Mouse (Mus musculus): ENCODE data around the gene Nrf1. TPM values are rescaled to one million over a fixed set of nuclear protein-coding genes. Genes with fewer than 3 reads are reported as not detected.

Gene Nrf1
- polyA plus RNA-seq (2014; fragmentation: Nextera tagmentation; extraction: Ambion mirVana) = 30.0 and 34.0 TPM in 2 replicates

GRCm38 (mm10) chr6:30047271-30048162, at the start of gene Nrf1:
Gene Nrf1 (plus strand): TSS chr6:30047988.
- Histone ChIP-seq H3K9me3 (ENCODE audit: control insufficient read depth, low read length) (no peaks in the 10 kb centered on the region), H3K9ac (ENCODE audit: low read length) (peak within 1 kb of the TSS; percentile 98), H3K4me1 (ENCODE audit: control insufficient read depth in 2 of 2, insufficient read depth in 2 of 2, low read length in 2 of 2) (peaks cover 0 to 28% of the 10 kb centered on the region in 2 experiments), H3K4me2 (ENCODE audit: low read length) (peak within 1 kb of the TSS; percentile 90), H3K36me3 (ENCODE audit: control insufficient read depth, insufficient read depth, low read length) (no peaks in the 10 kb centered on the region; the same call in 1 of the 2 replicates), H3K4me3 (ENCODE audit: control insufficient read depth in 1 of 2, insufficient read depth in 1 of 2, low read depth in 1 of 2, low read length in 2 of 2) (peak within 1 kb of the TSS; percentile 91 to 99), H3K27me3 (ENCODE audit: control insufficient read depth, insufficient read depth, low read length) (no peaks in the 10 kb centered on the region), H3K27ac (replicated peaks in 1 of 2; ENCODE audit: control insufficient read depth in 1 of 2, insufficient read depth in 1 of 2, low read depth in 2 of 2, low read length in 2 of 2) (peak within 1 kb of the TSS; percentile 98 to 99)
- peak; percentile 93 for ATAC-seq (ENCODE audit: insufficient number of reproducible peaks, insufficient read depth, low FRiP score, low read depth)
- 0% methylated on average over 64 of the region's 78 CpGs for WGBS

DNA sequence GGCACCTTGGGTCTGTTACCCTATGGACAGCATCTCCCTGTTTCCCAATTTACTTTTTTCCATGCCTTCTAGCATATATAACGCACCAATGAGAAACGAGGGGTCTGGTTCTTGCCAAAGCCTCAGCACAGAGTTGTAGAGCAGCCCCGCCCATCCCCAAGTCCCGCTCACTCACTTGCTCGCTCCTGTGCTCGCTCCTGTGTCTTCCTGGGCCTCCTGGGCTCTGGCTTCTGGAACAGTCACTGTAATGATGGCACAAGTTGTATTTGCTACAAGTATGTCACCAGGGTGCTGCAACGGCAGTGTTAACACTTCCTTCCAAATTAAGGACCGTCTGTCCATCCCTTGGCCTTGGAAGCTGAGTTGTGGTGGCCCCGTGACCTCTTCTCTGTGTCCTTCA, 49.6 kb upstream of the Nrf1 start:
- no peak for ATAC-seq (ENCODE audit: insufficient number of reproducible peaks, insufficient read depth, low FRiP score, low read depth)
- H3K27ac ChIP-seq (replicated peaks in 1 of 2; ENCODE audit: control insufficient read depth in 1 of 2, insufficient read depth in 1 of 2, low read depth in 2 of 2, low read length in 2 of 2) = no peak overlapping the region

DNA sequence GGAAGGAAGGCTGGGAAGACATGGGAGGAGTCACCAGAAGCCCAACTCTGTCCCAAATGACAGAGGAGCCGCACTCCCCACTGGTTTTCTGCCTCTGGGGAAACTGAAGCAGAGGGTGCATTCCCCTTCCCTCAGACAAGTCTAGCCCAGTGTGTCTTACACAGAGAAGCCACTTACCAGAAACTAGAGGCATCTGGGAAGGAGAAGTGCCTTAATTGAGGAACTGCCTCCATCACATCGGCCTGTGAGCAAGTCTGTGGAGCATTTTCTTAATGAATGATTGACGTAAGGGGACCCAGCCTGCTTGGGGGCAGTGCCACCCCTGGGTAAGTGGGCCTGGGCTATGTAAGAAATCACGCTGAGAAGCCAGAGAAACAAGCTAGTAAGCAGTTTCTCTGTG, 49.0 kb upstream of the Nrf1 start:
- Histone ChIP-seq H3K27me3 (ENCODE audit: control insufficient read depth, insufficient read depth, low read length) (no peaks in the 10 kb centered on the region), H3K9me3 (ENCODE audit: control insufficient read depth, low read length) (no peaks in the 10 kb centered on the region), H3K9ac (ENCODE audit: low read length) (no peak overlapping the region), H3K36me3 (ENCODE audit: control insufficient read depth, insufficient read depth, low read length) (no peaks in the 10 kb centered on the region), H3K4me3 (ENCODE audit: control insufficient read depth in 1 of 2, insufficient read depth in 1 of 2, low read depth in 1 of 2, low read length in 2 of 2) (no peak overlapping the region), H3K27ac (replicated peaks in 1 of 2; ENCODE audit: control insufficient read depth in 1 of 2, insufficient read depth in 1 of 2, low read depth in 2 of 2, low read length in 2 of 2) (no peak overlapping the region), H3K4me2 (ENCODE audit: low read length) (no peak overlapping the region), H3K4me1 (ENCODE audit: control insufficient read depth in 2 of 2, insufficient read depth in 2 of 2, low read length in 2 of 2) (no peaks in the 10 kb centered on the region; a peak in 1 of 4 replicates)
- ATAC-seq (ENCODE audit: insufficient number of reproducible peaks, insufficient read depth, low FRiP score, low read depth) = no peak
- WGBS = 66% methylated on average over 4 of the region's 4 CpGs

More for the DNA sequence above, 49.6 kb upstream of the Nrf1 start:
- Histone ChIP-seq H3K4me3 (ENCODE audit: control insufficient read depth in 1 of 2, insufficient read depth in 1 of 2, low read depth in 1 of 2, low read length in 2 of 2) (no peak overlapping the region), H3K4me2 (ENCODE audit: low read length) (no peak overlapping the region), H3K27me3 (ENCODE audit: control insufficient read depth, insufficient read depth, low read length) (no peaks in the 10 kb centered on the region), H3K9me3 (ENCODE audit: control insufficient read depth, low read length) (no peaks in the 10 kb centered on the region), H3K9ac (ENCODE audit: low read length) (no peak overlapping the region), H3K4me1 (ENCODE audit: control insufficient read depth in 2 of 2, insufficient read depth in 2 of 2, low read length in 2 of 2) (no peaks in the 10 kb centered on the region; a peak in 1 of 4 replicates), H3K36me3 (ENCODE audit: control insufficient read depth, insufficient read depth, low read length) (no peaks in the 10 kb centered on the region)
- 66% methylated on average over 9 of the region's 9 CpGs for WGBS

DNA sequence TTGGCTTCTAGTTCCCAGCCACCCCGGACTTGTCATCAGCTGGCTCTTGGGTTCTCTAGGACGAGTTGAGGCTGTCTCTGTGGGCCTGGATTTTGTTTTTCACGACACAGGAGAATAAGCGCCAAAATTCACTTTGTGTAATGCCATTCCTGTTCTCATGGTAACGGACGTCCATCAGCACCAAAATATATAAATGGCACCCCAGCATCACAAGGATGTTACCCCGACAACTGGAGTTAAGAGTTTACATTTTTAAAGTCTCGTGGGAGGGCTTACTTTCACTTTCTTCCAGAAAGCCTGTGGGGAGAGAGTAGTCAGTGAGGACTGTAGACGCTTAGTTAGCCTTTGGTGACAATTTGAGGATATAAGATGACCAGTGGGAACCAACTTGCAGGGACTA, 45.2 kb upstream of the Nrf1 start:
- Histone ChIP-seq H3K4me3 (ENCODE audit: control insufficient read depth in 1 of 2, insufficient read depth in 1 of 2, low read depth in 1 of 2, low read length in 2 of 2) (no peak overlapping the region), H3K27me3 (ENCODE audit: control insufficient read depth, insufficient read depth, low read length) (no peaks in the 10 kb centered on the region), H3K4me2 (ENCODE audit: low read length) (no peak overlapping the region), H3K9ac (ENCODE audit: low read length) (no peak overlapping the region), H3K9me3 (ENCODE audit: control insufficient read depth, low read length) (no peaks in the 10 kb centered on the region), H3K4me1 (ENCODE audit: control insufficient read depth in 2 of 2, insufficient read depth in 2 of 2, low read length in 2 of 2) (no peaks in the 10 kb centered on the region; a peak in 1 of 4 replicates), H3K36me3 (ENCODE audit: control insufficient read depth, insufficient read depth, low read length) (no peaks in the 10 kb centered on the region), H3K27ac (replicated peaks in 1 of 2; ENCODE audit: control insufficient read depth in 1 of 2, insufficient read depth in 1 of 2, low read depth in 2 of 2, low read length in 2 of 2) (no peak overlapping the region)
- 68% methylated on average over 9 of the region's 9 CpGs for WGBS
- ATAC-seq (ENCODE audit: insufficient number of reproducible peaks, insufficient read depth, low FRiP score, low read depth) = no peak

- no peak overlapping the region for H3K4me2 ChIP-seq (ENCODE audit: low read length)
- WGBS = 88% methylated on average over 1 of the region's 1 CpGs
- no peaks in the 10 kb centered on the region for H3K9me3 ChIP-seq (ENCODE audit: control insufficient read depth, low read length)
- no peaks in the 10 kb centered on the region for H3K27me3 ChIP-seq (ENCODE audit: control insufficient read depth, insufficient read depth, low read length)
- H3K4me3 ChIP-seq (ENCODE audit: control insufficient read depth in 1 of 2, insufficient read depth in 1 of 2, low read depth in 1 of 2, low read length in 2 of 2) = no peak overlapping the region
- no peak overlapping the region for H3K27ac ChIP-seq (replicated peaks in 1 of 2; ENCODE audit: control insufficient read depth in 1 of 2, insufficient read depth in 1 of 2, low read depth in 2 of 2, low read length in 2 of 2)
- no peak overlapping the region for H3K9ac ChIP-seq (ENCODE audit: low read length)
- ATAC-seq (ENCODE audit: insufficient number of reproducible peaks, insufficient read depth, low FRiP score, low read depth) = no peak
- no peaks in the 10 kb centered on the region for H3K4me1 ChIP-seq (ENCODE audit: control insufficient read depth in 2 of 2, insufficient read depth in 2 of 2, low read length in 2 of 2)
- no peaks in the 10 kb centered on the region for H3K36me3 ChIP-seq (ENCODE audit: control insufficient read depth, insufficient read depth, low read length)
Measured at GRCm38 (mm10) chr6:30005851-30006250, 41.9 kb upstream of the Nrf1 start.

- 72% methylated on average over 7 of the region's 7 CpGs for WGBS
- Histone ChIP-seq H3K36me3 (ENCODE audit: control insufficient read depth, insufficient read depth, low read length) (no peaks in the 10 kb centered on the region), H3K9ac (ENCODE audit: low read length) (no peak overlapping the region), H3K27ac (replicated peaks in 1 of 2; ENCODE audit: control insufficient read depth in 1 of 2, insufficient read depth in 1 of 2, low read depth in 2 of 2, low read length in 2 of 2) (no peak overlapping the region), H3K4me1 (ENCODE audit: control insufficient read depth in 2 of 2, insufficient read depth in 2 of 2, low read length in 2 of 2) (no peaks in the 10 kb centered on the region), H3K4me3 (ENCODE audit: control insufficient read depth in 1 of 2, insufficient read depth in 1 of 2, low read depth in 1 of 2, low read length in 2 of 2) (no peak overlapping the region), H3K9me3 (ENCODE audit: control insufficient read depth, low read length) (no peaks in the 10 kb centered on the region), H3K4me2 (ENCODE audit: low read length) (no peak overlapping the region), H3K27me3 (ENCODE audit: control insufficient read depth, insufficient read depth, low read length) (no peaks in the 10 kb centered on the region)
- no peak for ATAC-seq (ENCODE audit: insufficient number of reproducible peaks, insufficient read depth, low FRiP score, low read depth)
Measured at GRCm38 (mm10) chr6:30009204-30009603, 38.6 kb upstream of the Nrf1 start.

DNA sequence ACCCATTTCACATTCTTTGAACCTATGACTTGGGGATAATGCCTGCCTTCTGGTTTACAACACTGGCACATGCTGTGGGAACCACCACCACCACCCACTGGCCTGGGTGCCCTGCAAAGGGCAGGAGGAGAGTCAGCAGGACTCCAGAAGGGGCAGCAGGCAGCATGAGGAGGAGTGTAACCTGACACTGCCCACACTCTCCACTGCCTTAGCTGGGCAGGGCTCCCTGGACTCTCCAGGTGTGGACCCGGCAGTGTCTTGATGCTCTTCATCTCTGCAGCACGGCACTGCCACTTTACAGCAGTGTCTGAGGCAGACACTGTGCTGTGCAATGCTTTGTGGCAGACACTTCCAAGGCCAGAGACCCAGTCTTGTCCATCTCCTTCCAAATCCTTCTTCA, 34.3 kb upstream of the Nrf1 start:
- Histone ChIP-seq H3K27me3 (ENCODE audit: control insufficient read depth, insufficient read depth, low read length) (no peaks in the 10 kb centered on the region), H3K4me1 (ENCODE audit: control insufficient read depth in 2 of 2, insufficient read depth in 2 of 2, low read length in 2 of 2) (no peaks in the 10 kb centered on the region), H3K36me3 (ENCODE audit: control insufficient read depth, insufficient read depth, low read length) (no peaks in the 10 kb centered on the region), H3K9me3 (ENCODE audit: control insufficient read depth, low read length) (no peaks in the 10 kb centered on the region), H3K4me2 (ENCODE audit: low read length) (no peak overlapping the region), H3K4me3 (ENCODE audit: control insufficient read depth in 1 of 2, insufficient read depth in 1 of 2, low read depth in 1 of 2, low read length in 2 of 2) (no peak overlapping the region), H3K27ac (replicated peaks in 1 of 2; ENCODE audit: control insufficient read depth in 1 of 2, insufficient read depth in 1 of 2, low read depth in 2 of 2, low read length in 2 of 2) (no peak overlapping the region), H3K9ac (ENCODE audit: low read length) (no peak overlapping the region)
- ATAC-seq (ENCODE audit: insufficient number of reproducible peaks, insufficient read depth, low FRiP score, low read depth) = no peak
- 31% methylated on average over 2 of the region's 2 CpGs for WGBS

All from heart, embryonic 14.5 days (tissue).